Mouse (Mus musculus) kidney, adult 2 months (tissue): Measurements from ENCODE around the gene Sema4d. TPM values are rescaled to one million over a fixed set of nuclear protein-coding genes. Genes with fewer than 3 reads are reported as not detected.
A peak's percentile ranks its signal among the peaks of the same experiment; 100 is the strongest.

Experiments
- DNase-seq: peaks from one replicate; pipeline ENCODE4 v3.0.0; 2021
- H3K27ac ChIP-seq: fragments of 200-500 bp; 2 replicates; pipeline ENCODE4 v1.5.1; 2012; ENCODE audit warnings: low read depth, low read length, control low read depth, inconsistent platforms; ENCODE audit not compliant: insufficient read depth
- H3K27me3 ChIP-seq: fragments of 200-500 bp; replicated peaks from 2 replicates; pipeline ENCODE4 v1.6.1; 2012; ENCODE audit warnings: mild to moderate bottlenecking, moderate library complexity, low read length, inconsistent platforms; ENCODE audit not compliant: control insufficient read depth, insufficient read depth
- H3K36me3 ChIP-seq: fragments of 200-500 bp; 2 replicates; pipeline ENCODE4 v1.6.1; 2012; ENCODE audit warnings: mild to moderate bottlenecking, moderate library complexity, low read length, inconsistent platforms; ENCODE audit not compliant: control insufficient read depth, insufficient read depth
- H3K4me1 ChIP-seq: fragments of 200-500 bp; 2 replicates; pipeline ENCODE4 v1.6.1; 2011; ENCODE audit warnings: low read length; ENCODE audit not compliant: control insufficient read depth, insufficient read depth
- H3K4me3 ChIP-seq: fragments of 200-500 bp; 2 replicates; pipeline ENCODE4 v1.5.1; 2011; ENCODE audit warnings: mild to moderate bottlenecking, low read depth, low read length, control low read depth; ENCODE audit not compliant: insufficient read depth
- CTCF ChIP-seq: fragments of 200-500 bp; conservative IDR thresholded peaks from 2 replicates; pipeline ENCODE4 v1.5.1; 2011; ENCODE audit warnings: low read depth, mild to moderate bottlenecking, control low read depth, low read length, moderate library complexity, mixed read lengths; ENCODE audit not compliant: insufficient read depth, insufficient read length
- POLR2A ChIP-seq: fragments of 200-500 bp; IDR thresholded peaks from one replicate; pipeline ENCODE4 v1.6.1; 2011; ENCODE audit warnings: low read depth, low read length, control low read depth
- WGBS: fragments of 180-500 bp; shearing (Covaris S2); methylation state at CpG from one replicate; pipeline ENCODE4 v1.1.7; 2018; 5-methylcytosine and 5-hydroxymethylcytosine counted together
- polyA plus RNA-seq: library from polyadenylated mRNA; depleted of rRNA; stranded (reverse); fragments of >200 nt; gene quantifications from 2 replicates; pipeline ENCODE4 v1.2.3, GENCODE M21; 2012

The Sema4d gene
- polyA plus RNA-seq, 1 experiment: 93.2 TPM

DNA sequence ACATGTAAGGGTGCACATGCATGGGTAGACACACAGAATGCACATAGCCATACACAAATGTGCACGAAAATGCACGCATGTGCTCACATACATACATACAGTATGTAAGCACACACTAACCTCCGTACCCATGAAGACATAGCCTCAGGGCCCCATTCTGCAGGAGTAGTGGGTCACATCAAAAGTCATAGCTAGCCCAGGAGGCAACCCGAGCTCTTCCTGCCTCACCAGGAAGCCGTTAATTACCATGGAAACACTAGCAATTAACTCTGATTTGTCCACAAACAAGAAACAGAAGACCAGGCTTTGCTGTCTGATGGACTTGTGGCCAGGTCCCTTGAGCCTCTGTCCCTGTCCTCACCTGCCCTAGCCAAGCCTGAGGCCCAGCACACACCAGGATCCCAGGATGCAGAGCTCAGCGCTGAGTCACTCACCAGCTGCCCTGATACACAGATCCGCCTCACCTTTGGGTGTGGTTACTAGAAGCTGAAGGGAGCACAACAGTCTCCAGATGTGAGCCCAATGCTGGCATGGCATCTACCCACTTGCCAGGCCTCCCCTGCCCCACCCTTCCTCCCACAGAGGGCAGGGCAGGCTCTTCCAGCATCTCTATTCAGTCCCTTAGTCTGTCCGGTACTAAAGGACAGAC lies 67.5 kb downstream of the Sema4d start:
- H3K36me3 ChIP-seq: no peaks in the 10 kb centered on the region
- H3K27me3 ChIP-seq: no peaks in the 10 kb centered on the region
- no peak for TF ChIP-seq POLR2A
- TF ChIP-seq CTCF: no peak
- H3K4me1 ChIP-seq: peaks cover 4% of the 10 kb centered on the region; the same call in 1 of the 2 replicates
- no peak overlapping the region for H3K4me3 ChIP-seq
- no peak for DNase-seq
- H3K27ac ChIP-seq: no peak overlapping the region
- 61% methylated on average over 8 of the region's 8 CpGs for WGBS

DNA sequence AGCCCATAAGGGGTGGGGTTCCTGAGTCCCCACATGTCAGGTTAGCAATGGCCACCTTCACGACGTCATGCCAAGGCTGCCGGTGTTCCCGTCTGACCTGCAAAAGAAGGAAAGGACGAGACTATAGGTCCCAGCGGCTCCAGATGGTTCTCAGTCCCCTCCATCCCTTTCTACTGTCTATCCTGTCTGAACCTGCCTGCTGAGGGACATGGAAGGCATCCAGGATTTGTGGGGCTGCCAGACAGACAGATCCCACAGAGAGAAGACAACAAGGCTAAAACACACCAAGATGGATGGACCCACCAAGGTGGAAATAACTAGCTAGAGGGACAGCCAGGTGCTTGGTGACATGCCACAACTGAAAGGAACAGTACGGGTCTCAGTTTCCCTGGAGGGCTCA lies 68.1 kb downstream of the Sema4d start:
- 87% methylated on average over 7 of the region's 7 CpGs for WGBS

DNA sequence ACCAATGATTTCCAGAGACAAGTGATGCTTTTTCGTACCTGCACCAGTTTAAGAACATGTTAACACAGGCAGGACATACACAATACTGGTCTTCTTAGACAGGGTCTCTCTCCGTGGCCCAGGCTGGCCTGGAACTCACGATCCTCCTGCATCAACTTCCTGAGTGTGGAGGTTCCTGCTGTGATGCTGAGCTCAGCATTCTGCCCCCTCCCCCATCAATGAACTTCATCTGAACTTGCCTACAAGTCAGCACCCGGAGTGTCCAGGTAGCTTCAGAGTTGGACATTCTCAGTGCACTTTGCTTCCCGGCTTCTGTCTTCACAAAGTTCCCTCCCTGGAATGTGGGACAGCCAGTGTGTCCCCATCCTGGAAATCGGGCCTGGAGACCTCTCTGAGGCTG lies 69.0 kb downstream of the Sema4d start:
- WGBS: 66% methylated on average over 6 of the region's 6 CpGs
- DNase-seq: no peak
- Histone ChIP-seq H3K36me3 (no peaks in the 10 kb centered on the region), H3K4me3 (no peak overlapping the region), H3K27me3 (no peaks in the 10 kb centered on the region), H3K27ac (no peak overlapping the region), H3K4me1 (no peaks in the 10 kb centered on the region)
- TF ChIP-seq POLR2A (no peak), CTCF (no peak)

More for the DNA sequence above, 68.1 kb downstream of the Sema4d start:
- H3K27me3 ChIP-seq: no peaks in the 10 kb centered on the region
- H3K4me3 ChIP-seq: no peak overlapping the region
- no peaks in the 10 kb centered on the region for H3K36me3 ChIP-seq
- H3K27ac ChIP-seq: no peak overlapping the region
- DNase-seq: no peak
- peaks cover 4% of the 10 kb centered on the region; the same call in 1 of the 2 replicates for H3K4me1 ChIP-seq
- TF ChIP-seq POLR2A (no peak), CTCF (no peak)

DNA sequence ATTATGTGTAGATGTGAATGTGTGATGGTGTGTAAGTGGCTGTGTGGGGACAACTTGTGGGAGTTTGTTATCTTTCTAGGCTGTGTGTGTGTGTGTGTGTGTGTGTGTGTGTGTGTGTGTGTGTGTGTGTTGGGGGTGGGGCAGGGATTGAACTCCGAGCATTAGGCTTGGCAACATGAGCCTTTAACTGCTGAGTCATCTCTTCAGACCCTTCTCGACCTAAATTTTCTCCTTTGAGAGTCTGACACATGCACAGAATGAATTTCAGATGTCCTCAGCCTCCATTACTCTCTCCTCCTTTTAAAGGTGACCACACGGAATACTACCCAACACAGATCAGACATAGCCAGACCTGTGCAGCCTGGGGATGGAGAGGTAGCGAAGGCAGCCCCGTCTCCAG lies 70.4 kb downstream of the Sema4d start:
- no peak for DNase-seq
- Histone ChIP-seq H3K36me3 (no peaks in the 10 kb centered on the region; the same call in 1 of the 2 replicates), H3K27me3 (no peaks in the 10 kb centered on the region), H3K27ac (no peak overlapping the region), H3K4me3 (no peak overlapping the region), H3K4me1 (no peaks in the 10 kb centered on the region)
- no peak for TF ChIP-seq CTCF
- TF ChIP-seq POLR2A: no peak
- 73% methylated on average over 5 of the region's 5 CpGs for WGBS

DNA sequence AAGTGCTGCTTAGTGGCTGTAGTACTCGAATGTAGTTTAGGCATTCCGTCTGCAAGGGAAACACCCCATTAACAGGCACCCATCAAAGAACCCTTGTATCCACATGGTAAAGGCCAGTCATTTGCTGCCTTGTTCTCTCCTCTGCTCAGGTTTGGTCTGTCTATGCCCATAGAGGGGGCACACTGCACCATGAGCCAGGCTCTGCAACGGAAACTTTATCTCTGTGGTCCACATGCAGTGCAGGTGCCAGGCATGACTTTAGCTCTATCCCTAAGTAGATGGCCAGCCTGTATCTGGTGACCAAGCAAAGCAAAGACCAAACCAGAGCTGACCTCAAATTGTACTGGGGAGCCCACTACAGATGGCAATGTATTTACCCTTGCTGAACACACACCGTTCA lies 73.0 kb downstream of the Sema4d start:
- no peak for DNase-seq
- no peaks in the 10 kb centered on the region for H3K4me1 ChIP-seq
- H3K27ac ChIP-seq: no peak overlapping the region
- H3K27me3 ChIP-seq: no peaks in the 10 kb centered on the region
- TF ChIP-seq POLR2A (no peak), CTCF (no peak)
- 91% methylated on average over 4 of the region's 4 CpGs for WGBS
- H3K4me3 ChIP-seq: no peak overlapping the region
- H3K36me3 ChIP-seq: no peaks in the 10 kb centered on the region; the same call in 1 of the 2 replicates

DNA sequence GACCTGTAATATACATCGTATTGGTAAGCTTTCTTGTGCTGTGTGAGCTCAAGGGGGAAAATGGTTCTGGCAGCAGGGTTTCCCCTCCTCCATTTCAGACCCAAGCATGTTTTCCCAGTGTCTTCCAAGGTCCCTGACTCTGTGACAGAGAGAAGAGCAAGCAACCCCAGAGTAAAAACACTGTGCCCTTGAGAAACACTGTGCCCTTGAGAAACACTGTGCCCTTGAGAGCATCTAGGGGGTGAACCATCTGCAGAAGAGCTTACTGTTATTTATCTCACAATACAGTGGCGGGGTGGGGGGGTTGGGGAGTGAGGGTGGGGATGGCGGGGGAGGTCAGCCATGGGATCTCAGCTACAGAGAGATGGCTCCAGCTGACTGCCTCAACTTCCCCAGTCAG lies 74.3 kb downstream of the Sema4d start:
- H3K27ac ChIP-seq: no peak overlapping the region
- WGBS: 95% methylated on average over 3 of the region's 3 CpGs

DNA sequence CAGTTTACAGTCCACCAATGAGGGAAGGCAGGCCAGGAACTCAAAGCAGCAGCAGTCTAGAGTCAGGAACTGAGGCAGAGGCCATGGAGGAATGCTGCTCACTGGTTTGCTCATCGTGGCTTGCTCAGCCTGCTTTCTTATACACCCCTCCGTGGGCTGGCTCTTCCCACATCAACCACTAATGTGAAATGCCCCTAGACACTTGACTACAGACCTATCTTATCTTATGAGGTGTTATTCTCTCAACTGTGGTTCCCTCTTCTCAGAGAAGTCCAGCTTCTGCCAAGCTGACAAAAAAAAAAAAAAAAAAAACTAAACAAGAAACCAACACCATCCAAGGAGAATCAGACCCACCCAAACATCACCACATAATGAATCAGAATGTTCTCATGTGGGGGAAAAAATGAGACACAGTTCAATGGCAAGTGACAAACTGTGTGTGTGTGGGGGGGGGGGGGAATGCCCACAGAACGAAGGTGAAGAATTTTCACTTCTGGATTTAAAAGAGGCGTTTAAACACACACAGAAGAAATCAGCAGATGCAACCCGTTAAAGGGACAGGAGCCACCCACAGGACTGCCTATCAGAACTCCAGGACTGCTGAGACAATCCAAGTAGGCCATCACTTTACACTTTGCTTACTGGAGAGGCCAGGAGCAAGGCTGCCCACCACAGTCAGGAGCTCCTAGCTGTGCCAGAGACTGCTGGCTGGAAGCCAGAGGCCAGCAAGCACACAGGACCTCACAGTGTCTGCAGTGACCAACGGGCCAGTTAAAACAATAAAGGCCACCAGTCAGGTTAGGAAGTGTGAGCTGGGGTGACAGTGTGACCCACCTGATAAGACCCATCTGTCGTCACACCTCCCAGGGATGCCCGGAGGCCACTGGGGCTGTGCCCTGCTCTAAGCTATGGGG lies 76.9 kb downstream of the Sema4d start:
- WGBS: 45% methylated on average over 8 of the region's 8 CpGs
- Histone ChIP-seq H3K4me1 (no peaks in the 10 kb centered on the region), H3K4me3 (no peak overlapping the region), H3K36me3 (no peaks in the 10 kb centered on the region; the same call in 1 of the 2 replicates), H3K27ac (no peak overlapping the region), H3K27me3 (no peaks in the 10 kb centered on the region)
- DNase-seq: peak; percentile 39
- TF ChIP-seq CTCF (no peak), POLR2A (no peak)

More for the DNA sequence above, 74.3 kb downstream of the Sema4d start:
- Histone ChIP-seq H3K36me3 (no peaks in the 10 kb centered on the region; the same call in 1 of the 2 replicates), H3K27me3 (no peaks in the 10 kb centered on the region), H3K4me3 (no peak overlapping the region), H3K4me1 (no peaks in the 10 kb centered on the region)
- TF ChIP-seq POLR2A: no peak
- no peak for TF ChIP-seq CTCF
- no peak for DNase-seq
